Mouse (Mus musculus) midbrain, embryonic 14.5 days (tissue): ENCODE results near the gene Ddx1. TPM values are rescaled to one million over a fixed set of nuclear protein-coding genes. Genes with fewer than 3 reads are reported as not detected.

Experiments
- ATAC-seq: fragments of 200-750 bp; cut with Nextera tagmentation; 2 replicates; pipeline ENCODE4 v1.8.0; 2017; ENCODE audit warnings: moderate number of reproducible peaks, moderate library complexity; ENCODE audit not compliant: low FRiP score, low TSS enrichment
- DNase-seq: peaks from one replicate; pipeline ENCODE4 v3.0.0-alpha.2; 2015
- H3K27ac ChIP-seq: fragments of 300-500 bp; sonication (generic); replicated peaks from 2 replicates; pipeline ENCODE4 v1.5.1; 2014; ENCODE audit warnings: mild to moderate bottlenecking, low read depth, low read length, moderate library complexity
- H3K27me3 ChIP-seq: fragments of 300-500 bp; sonication (generic); 2 replicates; pipeline ENCODE4 v1.6.1; 2014; ENCODE audit warnings: low read length, control low read depth, mixed read lengths; ENCODE audit not compliant: control insufficient read depth, insufficient read depth
- H3K36me3 ChIP-seq: fragments of 300-500 bp; sonication (generic); 2 replicates; pipeline ENCODE4 v1.6.1; 2014; ENCODE audit warnings: low read length, control low read depth; ENCODE audit not compliant: control insufficient read depth, insufficient read depth
- H3K4me1 ChIP-seq: fragments of 300-500 bp; sonication (generic); 2 replicates; pipeline ENCODE4 v1.6.1; 2014; ENCODE audit warnings: mild to moderate bottlenecking, antibody characterized with exemption, low read length, control low read depth; ENCODE audit not compliant: control insufficient read depth, insufficient read depth
- H3K4me2 ChIP-seq: fragments of 300-500 bp; sonication (generic); 2 replicates; pipeline ENCODE4 v1.6.1; 2014; ENCODE audit warnings: mild to moderate bottlenecking, low read length, moderate library complexity
- H3K4me3 ChIP-seq: fragments of 300-500 bp; sonication (generic); replicated peaks from 2 replicates; pipeline ENCODE4 v1.5.1; 2014; ENCODE audit warnings: low read depth, low read length
- H3K9ac ChIP-seq: fragments of 300-500 bp; sonication (generic); replicated peaks from 2 replicates; pipeline ENCODE4 v1.6.1; 2014; ENCODE audit warnings: mild to moderate bottlenecking, low read length, moderate library complexity
- H3K9me3 ChIP-seq: fragments of 300-500 bp; sonication (generic); 2 replicates; pipeline ENCODE4 v1.6.1; 2016; ENCODE audit warnings: low read length, control low read depth, mixed read lengths; ENCODE audit not compliant: control insufficient read depth
- WGBS: fragments of 180-500 bp; shearing (Covaris S2); extraction: QIAGEN DNeasy Blood & Tissue Kit; methylation state at CpG from one replicate; pipeline ENCODE4 v1.1.7; 2014; 5-methylcytosine and 5-hydroxymethylcytosine counted together
- polyA plus RNA-seq: library from polyadenylated mRNA; unstranded; fragments of >200 nt; fragmentation: Nextera tagmentation; extraction: Ambion mirVana; gene quantifications from 2 replicates; pipeline ENCODE4 v1.2.1, GENCODE M21; 2014

The Ddx1 gene
- polyA plus RNA-seq, 1 experiment from 2014 or later, result 157 TPM

- ATAC-seq, result no peak
- Histone ChIP-seq H3K4me1 (peaks cover 6% of the 10 kb centered on the region; the same call in 1 of the 2 replicates), H3K4me3 (no peak overlapping the region), H3K36me3 (no peaks in the 10 kb centered on the region), H3K27me3 (no peaks in the 10 kb centered on the region), H3K4me2 (no peak overlapping the region), H3K9ac (no peak overlapping the region), H3K27ac (no peak overlapping the region), H3K9me3 (peaks cover 4% of the 10 kb centered on the region; the same call in 1 of the 2 replicates)
- DNase-seq, result no peak
- WGBS, result 11% methylated on average over 11 of the region's 11 CpGs
Observed at GRCm38 (mm10) chr12:13208983-13209451, 40.0 kb downstream of the Ddx1 start.

- DNase-seq, result no peak
Observed at GRCm38 (mm10) chr12:13208517-13208916, 40.5 kb downstream of the Ddx1 start.

GRCm38 (mm10) chr12:13207099-13207498 lies 41.9 kb downstream of the Ddx1 start:
- Histone ChIP-seq H3K4me1 (peaks cover 6% of the 10 kb centered on the region; the same call in 1 of the 2 replicates), H3K4me3 (no peak overlapping the region), H3K27ac (no peak overlapping the region), H3K36me3 (no peaks in the 10 kb centered on the region), H3K9me3 (peaks cover 4% of the 10 kb centered on the region; the same call in 1 of the 2 replicates), H3K9ac (no peak overlapping the region), H3K27me3 (no peaks in the 10 kb centered on the region), H3K4me2 (no peak overlapping the region)
- 14% methylated on average over 8 of the region's 8 CpGs for WGBS
- DNase-seq (no peak), ATAC-seq (no peak)

More at GRCm38 (mm10) chr12:13208517-13208916, 40.5 kb downstream of the Ddx1 start:
- Histone ChIP-seq H3K27me3 (no peaks in the 10 kb centered on the region), H3K9ac (no peak overlapping the region), H3K4me1 (peaks cover 6% of the 10 kb centered on the region; the same call in 1 of the 2 replicates), H3K27ac (no peak overlapping the region), H3K36me3 (no peaks in the 10 kb centered on the region), H3K9me3 (peaks cover 4% of the 10 kb centered on the region; the same call in 1 of the 2 replicates), H3K4me3 (no peak overlapping the region), H3K4me2 (no peak overlapping the region)
- WGBS, result 28% methylated on average over 1 of the region's 1 CpGs
- ATAC-seq, result no peak

- Histone ChIP-seq H3K4me2 (no peak overlapping the region), H3K9ac (no peak overlapping the region), H3K27ac (no peak overlapping the region), H3K9me3 (peaks cover 1% of the 10 kb centered on the region; the same call in 1 of the 2 replicates), H3K27me3 (no peaks in the 10 kb centered on the region), H3K36me3 (no peaks in the 10 kb centered on the region), H3K4me3 (no peak overlapping the region), H3K4me1 (peaks cover 6% of the 10 kb centered on the region; the same call in 1 of the 2 replicates)
- 74% methylated on average over 3 of the region's 3 CpGs for WGBS
- no peak for DNase-seq
- ATAC-seq, result no peak
Observed at GRCm38 (mm10) chr12:13205733-13206132, 43.3 kb downstream of the Ddx1 start.

- no peak for DNase-seq
- no peaks in the 10 kb centered on the region for H3K9me3 ChIP-seq
- H3K4me3 ChIP-seq, result no peak overlapping the region
- no peak overlapping the region for H3K27ac ChIP-seq
- H3K36me3 ChIP-seq, result no peaks in the 10 kb centered on the region
- ATAC-seq, result no peak
- H3K9ac ChIP-seq, result no peak overlapping the region
- no peaks in the 10 kb centered on the region for H3K27me3 ChIP-seq
- peaks cover 3% of the 10 kb centered on the region; the same call in 1 of the 2 replicates for H3K4me1 ChIP-seq
- no peak overlapping the region for H3K4me2 ChIP-seq
Observed at GRCm38 (mm10) chr12:13202322-13202721, 46.7 kb downstream of the Ddx1 start.

GRCm38 (mm10) chr12:13200576-13200975 lies 48.4 kb downstream of the Ddx1 start:
- Histone ChIP-seq H3K9ac (no peak overlapping the region), H3K36me3 (no peaks in the 10 kb centered on the region), H3K27ac (no peak overlapping the region), H3K9me3 (no peaks in the 10 kb centered on the region), H3K4me1 (no peaks in the 10 kb centered on the region), H3K4me2 (no peak overlapping the region), H3K27me3 (no peaks in the 10 kb centered on the region), H3K4me3 (no peak overlapping the region)
- DNase-seq (no peak), ATAC-seq (no peak)
- 93% methylated on average over 6 of the region's 6 CpGs for WGBS

GRCm38 (mm10) chr12:13199338-13200301 lies 49.4 kb downstream of the Ddx1 start:
- 94% methylated on average over 13 of the region's 13 CpGs for WGBS

GRCm38 (mm10) chr12:13198157-13198556 lies 50.9 kb downstream of the Ddx1 start:
- Histone ChIP-seq H3K4me3 (no peak overlapping the region), H3K4me2 (no peak overlapping the region), H3K9me3 (no peaks in the 10 kb centered on the region), H3K4me1 (no peaks in the 10 kb centered on the region), H3K27me3 (no peaks in the 10 kb centered on the region), H3K27ac (no peak overlapping the region), H3K9ac (no peak overlapping the region), H3K36me3 (no peaks in the 10 kb centered on the region)
- DNase-seq (no peak), ATAC-seq (no peak)
- WGBS, result 80% methylated on average over 3 of the region's 3 CpGs

More at GRCm38 (mm10) chr12:13199338-13200301, 49.4 kb downstream of the Ddx1 start:
- H3K27ac ChIP-seq, result no peak overlapping the region
- no peak overlapping the region for H3K9ac ChIP-seq
- no peak for DNase-seq
- no peak overlapping the region for H3K4me3 ChIP-seq
- H3K27me3 ChIP-seq, result no peaks in the 10 kb centered on the region
- ATAC-seq, result no peak
- H3K4me1 ChIP-seq, result no peaks in the 10 kb centered on the region
- H3K4me2 ChIP-seq, result no peak overlapping the region
- H3K36me3 ChIP-seq, result no peaks in the 10 kb centered on the region
- H3K9me3 ChIP-seq, result no peaks in the 10 kb centered on the region
